Mouse (Mus musculus) E14TG2a.4 (cell line): ENCODE data around the gene Olfr824.
"Not testable (repeated sequence)": the region's sequence is repeated elsewhere in the genome, so short reads cannot be mapped to it uniquely, and the experiment has no call there.

ENCODE experiments used
- H3K27me3 ChIP-seq: 2 replicates; pipeline ENCODE4 v1.6.1; 2014; ENCODE audit warnings: low read length, control low read depth; ENCODE audit not compliant: insufficient read depth
- H3K36me3 ChIP-seq: 2 replicates; pipeline ENCODE4 v1.6.1; 2014; ENCODE audit warnings: low read length, control low read depth; ENCODE audit not compliant: insufficient read depth
- H3K4me1 ChIP-seq: replicated peaks from 2 replicates; pipeline ENCODE4 v1.6.1; 2014; ENCODE audit warnings: low read depth, low read length, control low read depth
- H3K4me3 ChIP-seq: replicated peaks from 2 replicates; pipeline ENCODE4 v1.5.1; 2014; ENCODE audit warnings: mild to moderate bottlenecking, low read length
- H3K9me3 ChIP-seq: 2 replicates; pipeline ENCODE4 v1.6.1; 2014; ENCODE audit warnings: low read length, control low read depth
- CTCF ChIP-seq: conservative IDR thresholded peaks from 2 replicates; pipeline ENCODE4 v1.5.1; 2014; ENCODE audit warnings: low read length
- NANOG ChIP-seq: IDR thresholded peaks from 2 replicates; pipeline ENCODE4 v1.6.1; 2014; ENCODE audit warnings: borderline replicate concordance, low read length, mixed read lengths
- POU5F1 ChIP-seq: IDR thresholded peaks from 2 replicates; pipeline ENCODE4 v1.6.1; 2014; ENCODE audit warnings: low read length, borderline replicate concordance

Gene Olfr824

DNA sequence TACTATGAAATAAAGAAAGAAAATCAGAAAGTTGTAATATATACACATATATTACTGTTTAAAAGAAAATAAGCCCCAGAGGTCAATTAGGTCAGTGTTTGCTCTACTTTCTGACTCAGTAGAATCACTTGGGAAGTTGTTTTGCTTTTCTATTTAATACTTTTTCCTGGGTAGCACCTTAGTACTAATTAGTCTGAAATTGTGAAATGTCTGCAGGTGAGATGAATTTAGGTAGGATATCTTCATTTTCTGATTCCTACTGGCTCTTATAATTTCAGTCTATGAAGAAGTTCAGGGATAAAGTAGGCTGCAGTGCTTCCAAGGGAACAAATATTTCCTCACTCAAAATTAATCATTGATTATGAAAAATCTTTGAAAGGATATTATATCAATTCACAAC is at the start of gene Olfr824:
Gene Olfr824 (minus strand): TSS at position 101 of the 400 bp plus-strand sequence.
- not testable (repeated sequence) for H3K4me1 ChIP-seq, H3K9me3 ChIP-seq, H3K4me3 ChIP-seq, H3K36me3 ChIP-seq, H3K27me3 ChIP-seq

GRCm38 (mm10) chr10:130166666-130167065 is 36.9 kb upstream of the Olfr824 start, which contains the start of gene Olfr825:
Olfr825 (minus strand) TSS chr10:130166766.
- no peaks in the 10 kb centered on the region for H3K36me3 ChIP-seq
- H3K27me3 ChIP-seq = no peaks in the 10 kb centered on the region
- no peaks in the 10 kb centered on the region for H3K4me1 ChIP-seq
- no peaks in the 10 kb centered on the region for H3K9me3 ChIP-seq
- TF ChIP-seq CTCF = no peak
- no peak for TF ChIP-seq NANOG
- no peak for TF ChIP-seq POU5F1
- no peak within 1 kb of the TSS for H3K4me3 ChIP-seq

GRCm38 (mm10) chr10:130165196-130165595 is 35.4 kb upstream of the Olfr824 start:
- H3K4me1 ChIP-seq = no peaks in the 10 kb centered on the region
- no peaks in the 10 kb centered on the region for H3K36me3 ChIP-seq
- H3K27me3 ChIP-seq = no peaks in the 10 kb centered on the region
- H3K9me3 ChIP-seq = no peaks in the 10 kb centered on the region
- H3K4me3 ChIP-seq = no peak overlapping the region
- TF ChIP-seq CTCF = no peak
- no peak for TF ChIP-seq POU5F1
- TF ChIP-seq NANOG = no peak

DNA sequence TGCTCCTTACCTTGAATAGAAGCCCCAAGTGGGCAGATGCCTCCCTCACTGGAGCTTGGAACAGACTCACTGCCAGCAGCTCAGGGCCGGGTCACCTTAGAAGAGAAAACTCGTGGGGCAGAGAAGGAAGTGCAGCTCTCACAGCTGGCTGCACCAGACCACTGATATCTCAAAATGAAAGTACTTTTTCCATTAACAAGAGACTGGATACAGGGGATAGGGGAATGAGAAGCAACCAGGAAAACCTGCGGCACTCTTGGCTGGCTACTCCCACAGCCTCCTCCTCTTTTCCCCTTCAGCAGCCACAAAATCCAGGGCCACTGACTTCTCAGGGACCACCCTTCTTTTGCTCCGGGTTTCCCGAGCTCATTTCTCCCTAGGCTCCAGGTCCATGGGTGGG is 14.3 kb upstream of the Olfr824 start:
- TF ChIP-seq POU5F1 (no peak), NANOG (no peak), CTCF (no peak)
- Histone ChIP-seq H3K36me3 (no peaks in the 10 kb centered on the region), H3K27me3 (no peaks in the 10 kb centered on the region), H3K4me3 (no peak overlapping the region), H3K4me1 (no peaks in the 10 kb centered on the region), H3K9me3 (no peaks in the 10 kb centered on the region)

GRCm38 (mm10) chr10:130142481-130142880 is 12.7 kb upstream of the Olfr824 start:
- H3K27me3 ChIP-seq, H3K36me3 ChIP-seq, H3K9me3 ChIP-seq, H3K4me1 ChIP-seq, H3K4me3 ChIP-seq: not testable (repeated sequence)

DNA sequence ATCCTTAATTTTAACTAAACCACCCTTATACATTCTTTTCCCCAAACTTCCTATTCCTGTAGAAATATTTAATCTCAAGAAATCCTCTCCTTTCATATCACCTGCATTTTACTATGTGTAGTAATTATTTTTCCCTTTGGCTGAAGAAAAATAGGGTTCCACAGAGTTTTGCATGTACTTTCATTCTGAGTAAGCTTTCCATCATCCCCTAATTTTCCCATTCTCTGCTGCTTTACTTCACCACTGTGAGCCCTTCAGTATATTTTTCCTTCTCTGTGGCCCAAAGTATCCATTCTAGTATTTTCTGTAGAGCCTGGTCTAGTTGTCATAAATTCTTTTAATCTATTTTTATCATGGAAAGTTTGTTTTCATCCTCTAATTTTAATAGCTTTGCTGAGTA is 5.0 kb upstream of the Olfr824 start:
- Histone ChIP-seq H3K36me3 (no peaks in the 10 kb centered on the region), H3K9me3 (no peaks in the 10 kb centered on the region), H3K4me3 (no peak overlapping the region), H3K27me3 (no peaks in the 10 kb centered on the region), H3K4me1 (no peaks in the 10 kb centered on the region)
- no peak for TF ChIP-seq NANOG
- TF ChIP-seq POU5F1 = no peak

DNA sequence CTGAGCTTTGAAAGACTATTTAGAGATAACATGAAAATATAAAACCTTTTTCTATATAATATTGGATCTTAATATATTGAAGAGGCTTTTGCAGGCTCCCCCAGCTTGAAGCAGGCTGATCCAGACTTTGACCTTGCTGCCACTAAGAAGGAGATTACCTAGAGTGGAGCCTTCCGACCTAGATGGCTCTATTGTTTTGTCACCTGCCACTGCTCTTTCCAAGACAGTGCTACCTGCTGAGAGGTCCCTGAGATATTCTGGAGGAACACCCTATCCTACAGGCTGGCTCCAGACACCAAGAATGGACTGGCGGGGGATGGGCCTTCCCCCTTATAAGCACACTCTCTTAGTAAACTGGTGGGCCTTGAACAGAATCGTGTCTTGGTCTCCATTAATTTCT is 13.8 kb downstream of the Olfr824 start:
- peak; percentile 85 for TF ChIP-seq NANOG
- H3K27me3 ChIP-seq, H3K9me3 ChIP-seq, H3K4me3 ChIP-seq, H3K4me1 ChIP-seq, H3K36me3 ChIP-seq: not testable (repeated sequence)

GRCm38 (mm10) chr10:130115283-130115682 is 14.5 kb downstream of the Olfr824 start, which contains the start of gene Olfr823:
Olfr823 (minus strand) TSS chr10:130115383.
- not testable (repeated sequence) for H3K4me3 ChIP-seq, H3K9me3 ChIP-seq, H3K36me3 ChIP-seq, H3K4me1 ChIP-seq, H3K27me3 ChIP-seq

- Histone ChIP-seq H3K36me3 (no peaks in the 10 kb centered on the region), H3K27me3 (no peaks in the 10 kb centered on the region), H3K9me3 (no peaks in the 10 kb centered on the region), H3K4me1 (no peaks in the 10 kb centered on the region), H3K4me3 (no peak overlapping the region)
- no peak for TF ChIP-seq NANOG
- TF ChIP-seq CTCF = peak; percentile 36
These were observed 33.7 kb downstream of the Olfr824 start for GRCm38 (mm10) chr10:130096104-130096503.

DNA sequence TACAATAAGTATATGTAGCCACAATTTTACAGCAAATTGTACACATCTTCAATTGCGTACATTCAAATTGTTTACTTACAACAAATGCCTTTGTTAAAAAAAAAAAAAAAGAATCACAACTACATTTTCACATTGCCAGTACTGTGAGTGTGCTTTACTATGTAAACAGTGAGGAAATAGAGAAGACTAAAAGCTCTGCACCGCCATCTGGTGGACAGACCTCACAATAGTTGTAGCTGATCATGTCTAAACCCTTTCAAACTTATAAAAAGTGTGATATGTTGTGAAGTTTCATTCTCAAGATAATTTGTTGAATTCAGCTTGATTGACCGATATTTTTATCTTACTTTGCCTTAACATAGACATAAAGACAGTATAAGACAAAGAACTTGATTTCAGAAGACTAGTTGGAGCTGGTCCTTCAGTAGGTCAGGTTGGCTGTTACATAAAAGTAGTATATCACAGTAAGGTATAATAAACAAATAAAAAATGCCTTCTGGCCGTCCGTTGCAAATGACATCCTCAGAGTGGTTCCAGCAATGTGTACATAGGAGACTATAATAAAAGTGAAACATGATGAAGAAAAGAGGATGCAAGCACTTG is 36.9 kb downstream of the Olfr824 start:
- H3K4me3 ChIP-seq = no peak overlapping the region
- no peaks in the 10 kb centered on the region for H3K9me3 ChIP-seq
- TF ChIP-seq NANOG = no peak
- peak; percentile 55 for TF ChIP-seq CTCF
- no peaks in the 10 kb centered on the region for H3K27me3 ChIP-seq
- no peaks in the 10 kb centered on the region for H3K36me3 ChIP-seq
- no peaks in the 10 kb centered on the region for H3K4me1 ChIP-seq
